Mouse (Mus musculus) heart, adult 2 months (tissue): ENCODE results near the gene 1110065P20Rik. TPM values are rescaled to one million over a fixed set of nuclear protein-coding genes. Genes with fewer than 3 reads are reported as not detected.

Experiments
- DNase-seq, 2 experiments: peaks; one replicate each; pipeline ENCODE4 v3.0.0; 2021
- H3K27ac ChIP-seq: fragments of 200-600 bp; 2 replicates; pipeline ENCODE4 v1.8.1; 2022
- H3K27me3 ChIP-seq: fragments of 200-500 bp; 2 replicates; pipeline ENCODE4 v1.6.1; 2012; ENCODE audit warnings: mild to moderate bottlenecking, low read length, inconsistent platforms, mixed read lengths; ENCODE audit not compliant: control insufficient read depth, insufficient read depth
- H3K36me3 ChIP-seq: fragments of 200-500 bp; 2 replicates; pipeline ENCODE4 v1.6.1; 2012; ENCODE audit warnings: low read length, inconsistent platforms; ENCODE audit not compliant: control insufficient read depth, insufficient read depth
- H3K4me1 ChIP-seq: fragments of 200-500 bp; 2 replicates; pipeline ENCODE4 v1.6.1; 2011; ENCODE audit warnings: low read length; ENCODE audit not compliant: control insufficient read depth, insufficient read depth
- H3K4me3 ChIP-seq: fragments of 200-600 bp; 2 replicates; pipeline ENCODE4 v1.8.1; 2022
- H3K79me2 ChIP-seq: fragments of 200-500 bp; replicated peaks from 2 replicates; pipeline ENCODE4 v1.6.1; 2012; ENCODE audit warnings: mild to moderate bottlenecking, inconsistent platforms, low read length, moderate library complexity, mixed read lengths; ENCODE audit not compliant: control insufficient read depth, insufficient read depth
- H3K9ac ChIP-seq: fragments of 200-500 bp; 2 replicates; pipeline ENCODE4 v1.6.1; 2012; ENCODE audit warnings: low read depth, mild to moderate bottlenecking, control low read depth, inconsistent platforms, low read length, mixed read lengths
- CTCF ChIP-seq: fragments of 200-600 bp; IDR thresholded peaks from 2 replicates; pipeline ENCODE4 v1.8.1; 2022; ENCODE audit warnings: antibody characterized with exemption, mild to moderate bottlenecking, moderate library complexity
- EP300 ChIP-seq: fragments of 200-500 bp; IDR thresholded peaks from 2 replicates; pipeline ENCODE4 v1.6.1; 2011; ENCODE audit warnings: low read depth, low read length, control low read depth; ENCODE audit not compliant: insufficient read depth
- POLR2A ChIP-seq: fragments of 200-500 bp; IDR thresholded peaks from 2 replicates; pipeline ENCODE4 v1.6.1; 2011; ENCODE audit warnings: mild to moderate bottlenecking, low read depth, low read length, control low read depth; ENCODE audit not compliant: insufficient read depth
- WGBS: fragments of 180-500 bp; shearing (Covaris S2); methylation state at CpG from one replicate; pipeline ENCODE4 v1.1.7; 2018; 5-methylcytosine and 5-hydroxymethylcytosine counted together
- intact Hi-C: fragments of 180-260 bp; cut with DNase I; formaldehyde crosslinking; loops from one replicate; pipeline ENCODE4 v1.15.1; 2025
- polyA plus RNA-seq: library from polyadenylated mRNA; depleted of rRNA; stranded (reverse); fragments of >200 nt; gene quantifications from 2 replicates; pipeline ENCODE4 v1.2.3, GENCODE M21; 2012
- total RNA-seq, 2 experiments: library from RNA; stranded (reverse); gene quantifications; 2 replicates each; pipeline ENCODE4 v1.2.3; 2021

Gene 1110065P20Rik
- total and polyA plus RNA-seq, 3 experiments = 18.6 to 28.0 (median 20.4) TPM

DNA sequence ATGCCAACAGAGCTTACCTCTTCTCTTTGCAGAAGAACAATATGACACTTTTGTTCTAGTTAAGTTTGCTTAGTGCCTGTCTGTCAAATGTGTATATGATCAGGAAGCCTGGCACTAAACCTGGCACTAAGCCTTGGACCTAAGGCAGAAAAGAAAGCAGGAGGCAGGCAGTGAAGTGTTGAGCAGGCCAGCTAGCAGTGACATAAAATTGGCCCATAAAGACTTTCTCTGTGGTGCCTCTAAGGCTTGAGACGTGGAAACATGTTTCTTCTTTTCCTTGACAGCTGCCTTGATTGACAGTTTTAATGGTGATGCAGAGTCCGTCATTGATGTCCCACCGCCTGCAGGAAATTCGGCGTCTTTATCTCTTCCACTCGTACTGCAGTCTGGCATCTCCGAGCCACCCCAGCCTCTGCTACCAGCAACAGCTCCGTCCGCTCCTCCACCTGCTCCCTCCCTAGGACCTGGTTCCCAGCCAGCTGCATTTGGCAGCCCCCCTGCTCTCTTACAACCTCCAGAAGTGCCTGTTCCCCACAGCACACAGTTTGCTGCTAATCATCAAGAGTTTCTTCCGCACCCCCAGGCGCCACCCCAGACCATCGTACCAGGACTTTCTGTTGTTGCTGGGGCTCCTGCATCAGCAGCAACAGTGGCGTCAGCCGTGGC, 12.8 kb downstream of the 1110065P20Rik start:
- Histone ChIP-seq H3K9ac (no peak overlapping the region), H3K4me1 (no peaks in the 10 kb centered on the region), H3K27me3 (no peaks in the 10 kb centered on the region), H3K27ac (no peak overlapping the region), H3K79me2 (no peaks in the 10 kb centered on the region), H3K36me3 (no peaks in the 10 kb centered on the region), H3K4me3 (no peak overlapping the region)
- TF ChIP-seq POLR2A = no peak
- no peak for TF ChIP-seq EP300
- no peak for TF ChIP-seq CTCF
- intact Hi-C loops = no loop called here
- 79% methylated on average over 14 of the region's 14 CpGs for WGBS
- no peak for DNase-seq

DNA sequence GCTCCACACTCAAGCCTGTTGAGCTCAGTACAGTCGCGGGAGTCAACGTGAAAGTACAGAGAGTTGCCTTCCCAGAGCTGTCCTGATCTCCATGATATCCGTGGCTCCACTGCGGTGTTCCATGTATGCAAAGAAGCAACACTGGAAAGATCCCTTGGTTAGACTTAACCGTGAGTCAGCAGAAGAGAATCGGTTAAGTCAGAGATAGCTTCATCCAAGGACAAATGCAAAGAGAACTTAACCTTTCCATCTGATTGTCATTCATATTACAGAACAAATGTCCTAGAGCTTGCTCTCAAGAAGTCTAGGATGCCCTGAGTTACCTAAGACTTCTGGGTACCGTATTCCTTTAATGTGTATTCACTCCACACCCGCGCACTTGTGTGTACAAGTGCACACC, 18.2 kb downstream of the 1110065P20Rik start:
- H3K4me1 ChIP-seq = no peaks in the 10 kb centered on the region
- no peak overlapping the region for H3K9ac ChIP-seq
- no peak overlapping the region for H3K27ac ChIP-seq
- no peaks in the 10 kb centered on the region for H3K79me2 ChIP-seq
- intact Hi-C loops = no loop called here
- TF ChIP-seq EP300 = no peak
- TF ChIP-seq POLR2A = no peak
- no peak for TF ChIP-seq CTCF
- no peak overlapping the region for H3K4me3 ChIP-seq
- H3K27me3 ChIP-seq = no peaks in the 10 kb centered on the region
- no peak for DNase-seq
- 93% methylated on average over 10 of the region's 10 CpGs for WGBS
- no peaks in the 10 kb centered on the region for H3K36me3 ChIP-seq

DNA sequence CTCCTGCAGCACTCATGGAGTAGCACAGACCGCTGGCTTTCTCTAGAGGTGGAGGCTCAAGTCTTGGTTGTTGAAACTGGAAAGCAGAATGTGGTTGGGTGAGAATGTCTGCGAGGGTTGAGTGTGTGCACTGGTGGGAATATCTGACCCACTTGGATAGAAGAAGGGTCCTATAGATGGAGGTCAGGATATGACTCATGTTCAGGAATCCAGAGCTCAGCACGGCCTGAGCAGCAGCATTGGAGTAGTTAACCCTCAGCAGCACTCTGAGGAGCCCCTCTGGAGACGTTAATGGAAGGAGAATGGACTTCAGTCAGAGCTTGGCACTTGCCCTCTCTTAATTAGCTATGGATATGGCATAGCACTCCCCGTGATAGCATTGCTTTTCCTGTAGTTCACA, 21.3 kb downstream of the 1110065P20Rik start:
- Histone ChIP-seq H3K27ac (no peak overlapping the region), H3K9ac (no peak overlapping the region), H3K36me3 (no peaks in the 10 kb centered on the region), H3K79me2 (no peaks in the 10 kb centered on the region), H3K4me3 (no peak overlapping the region), H3K27me3 (no peaks in the 10 kb centered on the region), H3K4me1 (no peaks in the 10 kb centered on the region)
- 47% methylated on average over 5 of the region's 5 CpGs for WGBS
- no peak for DNase-seq
- TF ChIP-seq EP300 = no peak
- TF ChIP-seq POLR2A = no peak
- no peak for TF ChIP-seq CTCF
- intact Hi-C loops = no loop called here

DNA sequence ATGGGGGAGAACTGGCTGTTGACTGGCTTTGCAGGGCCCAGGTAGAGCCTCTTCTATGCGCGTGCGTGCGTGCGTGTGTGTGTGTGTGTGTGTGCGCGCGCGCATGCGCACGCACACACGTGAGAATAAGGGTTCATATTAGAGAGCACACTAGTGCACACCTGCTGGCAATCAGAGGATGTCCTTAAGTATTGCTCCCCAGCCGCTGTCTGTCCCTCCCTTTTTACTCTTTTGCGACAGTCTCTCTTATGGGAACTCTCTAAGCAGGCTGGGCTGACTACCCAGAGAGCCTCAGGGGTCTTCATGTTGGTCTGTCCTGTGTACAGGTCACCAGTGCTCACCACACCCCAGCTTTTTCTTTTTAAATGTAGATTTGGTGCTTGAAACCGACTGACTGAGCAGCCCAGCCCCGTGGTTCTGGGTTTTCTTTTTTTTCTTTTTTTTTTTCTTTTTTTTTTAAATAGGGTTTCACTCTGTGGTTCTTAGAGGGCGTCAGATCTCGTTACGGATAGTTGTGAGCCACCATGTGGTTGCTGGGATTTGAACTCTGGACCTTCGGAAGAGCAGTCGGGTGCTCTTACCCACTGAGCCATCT, 25.5 kb downstream of the 1110065P20Rik start:
- intact Hi-C loops = no loop called here
- H3K9ac ChIP-seq = no peak overlapping the region
- no peaks in the 10 kb centered on the region for H3K36me3 ChIP-seq
- no peak for DNase-seq
- no peaks in the 10 kb centered on the region for H3K4me1 ChIP-seq
- no peaks in the 10 kb centered on the region for H3K27me3 ChIP-seq
- TF ChIP-seq CTCF = no peak
- H3K4me3 ChIP-seq = no peak overlapping the region
- WGBS = 96% methylated on average over 21 of the region's 21 CpGs
- H3K79me2 ChIP-seq = no peaks in the 10 kb centered on the region
- no peak overlapping the region for H3K27ac ChIP-seq

DNA sequence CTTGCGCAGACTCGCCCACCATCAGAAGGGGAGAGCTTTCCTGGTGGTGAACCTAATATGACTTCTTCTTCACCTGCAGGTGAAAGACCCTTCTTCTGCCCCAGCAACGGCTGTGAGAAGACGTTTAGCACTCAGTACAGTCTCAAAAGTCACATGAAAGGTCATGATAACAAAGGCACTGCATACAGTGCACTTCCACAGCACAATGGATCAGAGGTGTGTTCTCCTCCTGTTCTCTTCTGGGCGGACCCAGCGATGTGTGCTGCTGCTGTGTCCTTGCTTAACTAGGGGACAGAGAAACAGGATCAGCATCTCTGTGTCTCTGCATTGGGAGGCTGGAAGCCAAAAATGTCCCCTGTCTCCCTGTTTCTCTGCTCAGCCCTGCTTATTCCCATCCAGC, 26.0 kb downstream of the 1110065P20Rik start:
- Histone ChIP-seq H3K4me1 (no peaks in the 10 kb centered on the region), H3K27me3 (no peaks in the 10 kb centered on the region), H3K4me3 (no peak overlapping the region), H3K36me3 (no peaks in the 10 kb centered on the region), H3K27ac (no peak overlapping the region), H3K9ac (no peak overlapping the region), H3K79me2 (peaks cover 4% of the 10 kb centered on the region; the same call in 1 of the 2 replicates)
- TF ChIP-seq EP300 (no peak), POLR2A (no peak), CTCF (no peak)
- intact Hi-C loops = no loop called here
- WGBS = 86% methylated on average over 6 of the region's 6 CpGs
- DNase-seq = no peak

DNA sequence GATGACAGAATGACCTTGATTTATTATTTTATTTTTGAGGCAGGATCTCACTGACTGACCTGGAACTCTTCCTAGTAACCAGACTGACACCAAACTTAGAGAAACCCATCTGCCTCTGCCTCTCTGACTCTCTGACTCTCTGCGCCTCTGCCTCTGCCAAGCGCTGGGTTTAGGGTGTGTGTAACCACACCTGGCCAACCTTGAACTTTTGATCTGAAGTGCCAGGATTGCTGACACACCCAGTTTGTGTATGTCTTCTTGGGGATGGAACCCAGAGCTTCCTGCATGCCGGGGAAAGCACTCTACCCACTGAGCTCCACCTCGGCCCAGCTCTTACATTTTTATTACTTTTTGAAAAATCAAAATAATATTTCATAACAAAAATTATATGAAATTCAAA, 32.2 kb downstream of the 1110065P20Rik start:
- DNase-seq = no peak
- H3K27ac ChIP-seq = no peak overlapping the region
- H3K27me3 ChIP-seq = no peaks in the 10 kb centered on the region
- 89% methylated on average over 4 of the region's 4 CpGs for WGBS
- no peak overlapping the region for H3K4me3 ChIP-seq
- peaks cover 7% of the 10 kb centered on the region; the same call in 1 of the 2 replicates for H3K4me1 ChIP-seq
- no peak overlapping the region for H3K9ac ChIP-seq
- H3K79me2 ChIP-seq = peaks cover 4% of the 10 kb centered on the region; the same call in 1 of the 2 replicates
- no peak for TF ChIP-seq POLR2A
- TF ChIP-seq CTCF = no peak
- TF ChIP-seq EP300 = no peak
- intact Hi-C loops = no loop called here
- no peaks in the 10 kb centered on the region for H3K36me3 ChIP-seq
